Mouse (Mus musculus) midbrain, embryonic 15.5 days (tissue): ENCODE results near the gene Spaca6. TPM values are rescaled to one million over a fixed set of nuclear protein-coding genes. Genes with fewer than 3 reads are reported as not detected.
A peak's percentile ranks its signal among the peaks of the same experiment; 100 is the strongest.

Experiments
- ATAC-seq: fragments of 200-750 bp; cut with Nextera tagmentation; replicated peaks from 2 replicates; pipeline ENCODE4 v1.8.0; 2017; ENCODE audit warnings: moderate TSS enrichment
- H3K27ac ChIP-seq: fragments of 300-500 bp; sonication (generic); 2 replicates; pipeline ENCODE4 v1.5.1; 2015; ENCODE audit warnings: mild to moderate bottlenecking, inconsistent platforms
- H3K27me3 ChIP-seq: fragments of 300-500 bp; sonication (generic); replicated peaks from 2 replicates; pipeline ENCODE4 v1.6.1; 2015; ENCODE audit warnings: inconsistent platforms
- H3K36me3 ChIP-seq: fragments of 300-500 bp; sonication (generic); replicated peaks from 2 replicates; pipeline ENCODE4 v1.6.1; 2015; ENCODE audit warnings: inconsistent platforms
- H3K4me1 ChIP-seq: fragments of 300-500 bp; sonication (generic); 2 replicates; pipeline ENCODE4 v1.6.1; 2015; ENCODE audit warnings: inconsistent platforms
- H3K4me2 ChIP-seq: fragments of 300-500 bp; sonication (generic); 2 replicates; pipeline ENCODE4 v1.6.1; 2015; ENCODE audit warnings: inconsistent platforms, mild to moderate bottlenecking, moderate library complexity
- H3K4me3 ChIP-seq: fragments of 300-500 bp; sonication (generic); 2 replicates; pipeline ENCODE4 v1.5.1; 2015; ENCODE audit warnings: mild to moderate bottlenecking, inconsistent platforms
- H3K9ac ChIP-seq: fragments of 300-500 bp; sonication (generic); 2 replicates; pipeline ENCODE4 v1.6.1; 2015; ENCODE audit warnings: mild to moderate bottlenecking, inconsistent platforms
- H3K9me3 ChIP-seq: fragments of 300-500 bp; sonication (generic); 2 replicates; pipeline ENCODE4 v1.6.1; 2016; ENCODE audit warnings: inconsistent platforms
- WGBS: fragments of 180-500 bp; shearing (Covaris S2); methylation state at CpG from one replicate; pipeline ENCODE4 v1.1.7; 2015; ENCODE audit warnings: mixed read lengths; 5-methylcytosine and 5-hydroxymethylcytosine counted together
- polyA plus RNA-seq: library from polyadenylated mRNA; unstranded; fragments of >200 nt; fragmentation: Nextera tagmentation; extraction: Ambion mirVana; gene quantifications from 2 replicates; pipeline ENCODE4 v1.2.1, GENCODE M21; 2015

Gene Spaca6
- polyA plus RNA-seq, 1 experiment from 2014 or later: 33.3 TPM

GRCm38 (mm10) chr17:17849906-17850712, 23.2 kb downstream of the Spaca6 start:
- WGBS: 24% methylated on average over 55 of the region's 55 CpGs
- Histone ChIP-seq H3K4me1 (no peaks in the 10 kb centered on the region), H3K4me2 (peak overlapping the region; percentile 44), H3K4me3 (peak overlapping the region; percentile 31), H3K9me3 (no peaks in the 10 kb centered on the region), H3K27me3 (no peaks in the 10 kb centered on the region), H3K36me3 (no peaks in the 10 kb centered on the region), H3K9ac (no peak overlapping the region), H3K27ac (no peak overlapping the region)
- ATAC-seq: peak; percentile 59

GRCm38 (mm10) chr17:17855064-17855838, 28.3 kb downstream of the Spaca6 start, which contains the start of gene Has1:
Gene Has1, minus strand, starts transcription at chr17:17855205.
- Histone ChIP-seq H3K27me3 (no peaks in the 10 kb centered on the region), H3K4me1 (no peaks in the 10 kb centered on the region), H3K9me3 (no peaks in the 10 kb centered on the region), H3K27ac (no peak within 1 kb of the TSS), H3K4me3 (no peak within 1 kb of the TSS), H3K4me2 (no peak within 1 kb of the TSS), H3K9ac (no peak within 1 kb of the TSS), H3K36me3 (no peaks in the 10 kb centered on the region)
- ATAC-seq: no peak
- 68% methylated on average over 8 of the region's 8 CpGs for WGBS

GRCm38 (mm10) chr17:17856612-17857011, 29.7 kb downstream of the Spaca6 start:
- Histone ChIP-seq H3K27ac (no peak overlapping the region), H3K27me3 (no peaks in the 10 kb centered on the region), H3K36me3 (no peaks in the 10 kb centered on the region), H3K4me1 (no peaks in the 10 kb centered on the region), H3K4me3 (no peak overlapping the region), H3K9ac (no peak overlapping the region), H3K9me3 (no peaks in the 10 kb centered on the region), H3K4me2 (no peak overlapping the region)
- WGBS: 81% methylated on average over 1 of the region's 1 CpGs
- no peak for ATAC-seq

- ATAC-seq: no peak
- no peak overlapping the region for H3K27ac ChIP-seq
- H3K4me3 ChIP-seq: no peak overlapping the region
- no peaks in the 10 kb centered on the region for H3K9me3 ChIP-seq
- H3K4me2 ChIP-seq: no peak overlapping the region
- no peaks in the 10 kb centered on the region for H3K36me3 ChIP-seq
- H3K9ac ChIP-seq: no peak overlapping the region
- WGBS: 93% methylated on average over 1 of the region's 1 CpGs
- H3K4me1 ChIP-seq: no peaks in the 10 kb centered on the region
- no peaks in the 10 kb centered on the region for H3K27me3 ChIP-seq
Measured at GRCm38 (mm10) chr17:17857446-17857845, 30.5 kb downstream of the Spaca6 start.

- Histone ChIP-seq H3K4me2 (no peak overlapping the region), H3K4me1 (no peaks in the 10 kb centered on the region), H3K36me3 (peaks cover 7% of the 10 kb centered on the region; the same call in 1 of the 2 replicates), H3K9ac (no peak overlapping the region), H3K27ac (no peak overlapping the region), H3K4me3 (no peak overlapping the region), H3K9me3 (no peaks in the 10 kb centered on the region), H3K27me3 (no peaks in the 10 kb centered on the region)
- ATAC-seq: no peak
- WGBS: 83% methylated on average over 3 of the region's 3 CpGs
Measured at GRCm38 (mm10) chr17:17860110-17860509, 33.2 kb downstream of the Spaca6 start.

- Histone ChIP-seq H3K27me3 (no peaks in the 10 kb centered on the region), H3K4me3 (no peak overlapping the region), H3K9me3 (no peaks in the 10 kb centered on the region), H3K27ac (no peak overlapping the region), H3K4me2 (no peak overlapping the region), H3K4me1 (no peaks in the 10 kb centered on the region), H3K36me3 (peaks cover 11% of the 10 kb centered on the region; the same call in 1 of the 2 replicates), H3K9ac (no peak overlapping the region)
- no peak for ATAC-seq
- WGBS: 65% methylated on average over 1 of the region's 1 CpGs
Measured at GRCm38 (mm10) chr17:17862360-17862759, 35.4 kb downstream of the Spaca6 start.

- WGBS: 56% methylated on average over 2 of the region's 2 CpGs
- Histone ChIP-seq H3K27me3 (no peaks in the 10 kb centered on the region), H3K27ac (no peak overlapping the region), H3K4me3 (no peak overlapping the region), H3K4me1 (no peaks in the 10 kb centered on the region), H3K9ac (no peak overlapping the region), H3K36me3 (peaks cover 11% of the 10 kb centered on the region; the same call in 1 of the 2 replicates), H3K4me2 (no peak overlapping the region), H3K9me3 (no peaks in the 10 kb centered on the region)
- ATAC-seq: no peak
Measured at GRCm38 (mm10) chr17:17865168-17865567, 38.2 kb downstream of the Spaca6 start.

- Histone ChIP-seq H3K4me2 (no peak overlapping the region), H3K4me3 (no peak overlapping the region), H3K27me3 (no peaks in the 10 kb centered on the region), H3K9me3 (no peaks in the 10 kb centered on the region), H3K9ac (no peak overlapping the region), H3K27ac (no peak overlapping the region), H3K4me1 (no peaks in the 10 kb centered on the region), H3K36me3 (peaks cover 11% of the 10 kb centered on the region; the same call in 1 of the 2 replicates)
- 88% methylated on average over 11 of the region's 11 CpGs for WGBS
- ATAC-seq: no peak
Measured at GRCm38 (mm10) chr17:17866801-17867469, 40.0 kb downstream of the Spaca6 start.

GRCm38 (mm10) chr17:17870892-17871550, 44.1 kb downstream of the Spaca6 start:
- ATAC-seq: no peak
- Histone ChIP-seq H3K4me1 (no peaks in the 10 kb centered on the region), H3K36me3 (0 out of 2 replicates have a peak, but pooled peaks cover 1% of the 10 kb centered on the region), H3K9me3 (no peaks in the 10 kb centered on the region), H3K27me3 (no peaks in the 10 kb centered on the region), H3K27ac (no peak overlapping the region), H3K9ac (no peak overlapping the region), H3K4me3 (no peak overlapping the region), H3K4me2 (no peak overlapping the region)
- 80% methylated on average over 2 of the region's 2 CpGs for WGBS

GRCm38 (mm10) chr17:17871697-17872096, 44.7 kb downstream of the Spaca6 start:
- ATAC-seq: no peak
- Histone ChIP-seq H3K36me3 (no peaks in the 10 kb centered on the region), H3K9ac (no peak overlapping the region), H3K4me2 (no peak overlapping the region), H3K4me3 (no peak overlapping the region), H3K9me3 (no peaks in the 10 kb centered on the region), H3K27me3 (no peaks in the 10 kb centered on the region), H3K4me1 (no peaks in the 10 kb centered on the region), H3K27ac (no peak overlapping the region)
- 90% methylated on average over 2 of the region's 2 CpGs for whole genome bisulfite sequencing

- no peak overlapping the region for H3K27ac ChIP-seq
- H3K9ac ChIP-seq: no peak overlapping the region
- H3K4me1 ChIP-seq: no peaks in the 10 kb centered on the region
- 87% methylated on average over 1 of the region's 1 CpGs for WGBS
- H3K4me3 ChIP-seq: no peak overlapping the region
- H3K36me3 ChIP-seq: no peaks in the 10 kb centered on the region
- no peaks in the 10 kb centered on the region for H3K9me3 ChIP-seq
- no peaks in the 10 kb centered on the region for H3K27me3 ChIP-seq
- ATAC-seq: no peak
- H3K4me2 ChIP-seq: no peak overlapping the region
Measured at GRCm38 (mm10) chr17:17879347-17879746, 52.4 kb downstream of the Spaca6 start.

- Histone ChIP-seq H3K4me3 (no peak overlapping the region), H3K9ac (no peak overlapping the region), H3K4me1 (no peaks in the 10 kb centered on the region), H3K9me3 (no peaks in the 10 kb centered on the region), H3K4me2 (no peak overlapping the region), H3K36me3 (no peaks in the 10 kb centered on the region), H3K27ac (no peak overlapping the region), H3K27me3 (no peaks in the 10 kb centered on the region)
- 91% methylated on average over 3 of the region's 3 CpGs for WGBS
- no peak for ATAC-seq
Measured at GRCm38 (mm10) chr17:17882672-17883071, 55.7 kb downstream of the Spaca6 start.
